Mouse (Mus musculus): ENCODE data around the gene Krtap3-1.
"Not testable (repeated sequence)": the region's sequence is repeated elsewhere in the genome, so short reads cannot be mapped to it uniquely, and the experiment has no call there.

The Krtap3-1 gene

GRCm38 (mm10) chr11:99566530-99566929 lies at the start of gene Krtap3-1:
Gene Krtap3-1, minus strand, starts transcription at chr11:99566630.
- DNase-seq: no peak

DNA sequence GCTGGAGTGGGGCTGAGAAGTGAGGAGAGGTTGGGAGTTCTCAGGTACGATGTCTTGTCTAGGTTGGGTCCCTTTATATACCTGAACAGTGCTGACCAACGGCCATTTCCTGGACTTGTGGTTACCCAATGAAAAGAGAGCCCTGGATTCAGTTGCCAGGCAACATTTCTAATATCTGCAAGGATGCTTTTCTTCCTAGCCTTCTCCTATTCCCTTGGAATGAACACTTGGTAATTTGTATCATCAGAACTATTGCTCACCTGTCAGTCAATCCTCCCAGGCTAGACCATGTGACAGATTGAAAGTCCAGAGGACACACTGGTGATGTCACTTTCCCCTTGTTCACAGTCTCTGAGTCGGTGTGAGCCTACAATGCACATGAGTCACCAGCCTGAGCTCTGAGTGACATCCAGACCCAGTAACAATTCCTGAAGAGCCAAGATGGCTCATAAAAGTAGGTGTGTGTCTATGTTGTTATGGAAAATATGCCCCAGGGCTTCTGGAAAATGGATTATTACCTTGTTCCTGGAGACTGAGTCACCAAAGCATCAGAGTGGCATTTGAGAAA lies 48.5 kb upstream of the Krtap3-1 start, which contains the start of gene Krtap2-4:
Gene Krtap2-4, minus strand, starts transcription at position 51 of the 568 bp plus-strand sequence.
- DNase-seq: no peak

- DNase-seq: not testable (repeated sequence)
Observed at GRCm38 (mm10) chr11:99610089-99610488, 43.7 kb upstream of the Krtap3-1 start, which contains the start of gene Gm11937. Gene Gm11937, minus strand, starts transcription at chr11:99610189.

GRCm38 (mm10) chr11:99609126-99609525 lies 42.7 kb upstream of the Krtap3-1 start:
- DNase-seq: no peak

DNA sequence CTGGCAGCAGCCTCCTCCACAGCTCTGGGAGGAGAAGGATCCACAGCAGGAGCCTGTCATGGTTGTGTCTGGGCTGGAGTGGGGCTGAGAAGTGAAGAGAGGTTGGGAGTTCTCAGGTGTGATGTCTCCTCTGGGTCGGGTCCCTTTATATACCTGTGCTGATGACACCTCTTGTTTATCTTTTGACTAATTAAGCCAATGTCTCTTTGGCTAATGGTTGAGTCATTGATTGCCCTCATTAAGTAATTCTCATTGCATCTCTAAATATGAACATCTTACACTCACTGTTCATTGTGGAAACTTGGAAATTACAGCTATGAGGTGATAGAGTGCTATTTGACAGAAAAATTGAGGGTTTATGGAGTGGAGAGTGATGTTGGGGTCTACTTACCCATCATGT lies 36.8 kb upstream of the Krtap3-1 start, which contains the start of gene Gm11938:
Gene Gm11938, minus strand, starts transcription at position 101 of the 400 bp plus-strand sequence.
- DNase-seq: not testable (repeated sequence)

GRCm38 (mm10) chr11:99597742-99598141 lies 31.3 kb upstream of the Krtap3-1 start, which contains the start of gene Krtap9-3:
Gene Krtap9-3, minus strand, starts transcription at chr11:99598105.
- not testable (repeated sequence) for DNase-seq

DNA sequence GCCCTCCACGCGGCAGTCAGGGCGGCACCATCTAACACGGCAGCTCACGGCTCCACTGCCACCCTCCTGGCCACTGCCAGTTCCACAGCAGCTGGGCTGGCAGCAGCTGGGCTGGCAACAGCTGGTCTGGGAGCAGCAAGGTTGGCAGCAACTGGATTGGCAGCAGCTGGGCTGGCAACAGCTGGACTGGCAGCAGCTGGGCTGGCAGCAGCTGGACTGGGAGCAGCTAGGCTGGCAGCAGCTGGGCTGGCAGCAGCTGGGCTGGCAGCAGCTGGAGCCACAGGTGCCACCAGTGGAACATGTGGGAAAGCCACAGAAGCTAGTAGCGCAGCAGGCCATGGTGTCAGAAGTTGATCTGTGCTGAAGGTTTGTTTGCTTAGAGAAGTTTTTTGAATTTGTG lies 24.6 kb upstream of the Krtap3-1 start, which contains the start of gene Krtap1-3:
Gene Krtap1-3, minus strand, starts transcription at position 359 of the 400 bp plus-strand sequence.
- DNase-seq: no peak

DNA sequence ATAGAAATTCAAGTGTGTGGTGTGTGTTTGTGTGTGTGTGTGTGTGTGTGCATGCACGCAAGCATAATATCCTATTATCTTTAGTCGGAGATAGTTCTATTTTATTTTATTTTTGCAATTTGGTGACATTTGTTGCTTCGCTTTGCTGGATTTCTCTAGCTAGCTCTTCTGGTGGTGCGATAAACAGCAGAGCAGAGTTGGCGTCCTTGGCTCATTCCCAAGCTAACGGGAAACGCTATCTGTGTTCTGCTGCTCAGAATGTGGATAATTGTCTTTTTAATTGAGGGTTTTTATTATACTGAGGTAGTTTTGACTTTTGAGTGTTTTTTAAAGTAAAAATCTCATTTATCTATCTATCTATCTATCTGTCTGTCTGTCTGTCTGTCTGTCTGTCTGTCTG lies 18.7 kb upstream of the Krtap3-1 start:
- no peak for DNase-seq

GRCm38 (mm10) chr11:99583245-99583704 lies 16.8 kb upstream of the Krtap3-1 start, which contains the start of gene Krtap1-4:
Gene Krtap1-4, minus strand, starts transcription at chr11:99583654.
- DNase-seq: no peak

GRCm38 (mm10) chr11:99581564-99581963 lies 15.1 kb upstream of the Krtap3-1 start:
- DNase-seq: no peak

DNA sequence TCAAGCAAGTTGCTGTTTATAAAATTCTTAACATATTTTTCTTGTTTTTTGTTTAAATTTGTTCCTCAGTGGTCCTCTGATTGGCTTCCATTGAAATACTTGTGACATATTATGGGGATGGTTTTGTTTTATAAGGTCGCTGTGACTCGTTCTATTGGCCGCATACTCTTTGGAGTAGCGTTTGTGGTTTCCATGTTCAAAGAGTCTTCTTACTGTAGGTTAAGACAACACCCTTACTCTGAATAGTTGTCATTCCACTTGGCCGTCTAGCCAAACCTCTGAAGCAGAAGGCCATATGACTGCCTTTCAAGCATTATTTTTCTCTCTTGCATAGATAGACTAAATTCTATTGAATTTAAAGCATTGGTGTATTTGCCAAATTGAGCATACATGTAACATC lies 14.6 kb upstream of the Krtap3-1 start:
- no peak for DNase-seq

DNA sequence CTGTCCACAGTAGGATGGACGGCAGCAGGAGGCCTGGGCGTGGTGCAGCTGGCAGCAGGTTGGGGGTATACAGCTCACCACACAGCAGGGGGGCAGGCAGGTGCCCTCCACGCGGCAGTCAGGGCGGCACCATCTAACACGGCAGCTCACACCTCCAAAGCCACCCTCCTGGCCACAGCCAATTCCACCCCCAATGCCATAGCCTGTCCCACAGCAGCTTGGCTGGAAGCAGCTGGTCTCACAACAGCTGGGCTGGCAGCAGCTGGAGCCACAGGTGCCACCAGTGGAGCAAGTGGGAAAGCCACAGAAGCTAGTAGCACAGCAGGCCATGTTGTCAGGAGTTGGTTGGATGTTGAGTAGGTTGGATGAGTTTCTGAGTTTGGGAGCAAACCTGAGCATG lies 14.2 kb upstream of the Krtap3-1 start, which contains the start of gene Krtap1-5:
Gene Krtap1-5, minus strand, starts transcription at position 381 of the 400 bp plus-strand sequence.
- DNase-seq: no peak

DNA sequence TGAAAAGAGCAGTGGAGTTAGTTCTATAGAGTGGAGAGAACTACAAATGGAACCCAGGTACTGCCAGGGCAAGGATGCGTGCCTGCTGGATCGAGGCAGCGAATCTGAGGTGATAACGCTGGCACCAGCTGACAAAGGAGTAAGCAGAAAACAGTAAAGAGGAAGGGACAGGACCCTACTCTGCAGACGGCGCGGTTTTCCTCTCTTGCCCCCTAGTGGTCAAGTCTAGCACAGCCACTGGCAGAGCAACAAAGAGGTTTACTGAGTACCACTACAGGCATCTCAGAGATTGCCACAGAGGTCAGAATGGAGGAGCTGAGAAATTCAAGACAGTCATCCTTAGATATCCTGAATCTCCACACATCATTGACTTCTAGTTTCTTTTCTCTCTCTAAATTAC lies 7.7 kb upstream of the Krtap3-1 start:
- peak; percentile 71 for DNase-seq

- no peak for DNase-seq
Observed at GRCm38 (mm10) chr11:99573164-99573563, 6.7 kb upstream of the Krtap3-1 start.

DNA sequence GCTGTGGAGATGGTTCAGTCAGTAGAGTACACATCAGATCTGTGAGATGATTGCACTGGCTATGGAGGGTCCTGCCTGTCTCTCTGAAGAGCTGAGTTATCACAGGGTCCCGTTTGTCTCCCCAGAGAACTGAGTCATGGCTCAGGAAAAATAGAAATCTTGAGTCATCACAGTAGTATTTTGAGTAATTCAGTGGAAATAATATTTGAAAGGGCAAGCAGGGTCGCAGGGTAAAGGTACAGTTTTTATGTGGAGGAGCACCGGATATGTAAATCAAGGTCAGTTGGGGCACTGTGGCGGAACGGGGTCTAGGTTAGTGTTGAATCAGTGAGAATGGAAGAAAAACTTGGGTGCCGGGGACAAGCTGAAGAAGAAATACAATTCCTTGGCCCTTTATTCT lies 3.9 kb downstream of the Krtap3-1 start:
- no peak for DNase-seq

GRCm38 (mm10) chr11:99559366-99559765 lies 7.1 kb downstream of the Krtap3-1 start, which contains the start of gene Gm11939:
Gene Gm11939, minus strand, starts transcription at chr11:99559466.
- no peak for DNase-seq

GRCm38 (mm10) chr11:99557976-99558745 lies 8.3 kb downstream of the Krtap3-1 start:
- DNase-seq: no peak

- no peak for DNase-seq
Observed at GRCm38 (mm10) chr11:99556753-99557152, 9.7 kb downstream of the Krtap3-1 start, which contains the start of gene Krtap3-2. Gene Krtap3-2, minus strand, starts transcription at chr11:99556853.

DNA sequence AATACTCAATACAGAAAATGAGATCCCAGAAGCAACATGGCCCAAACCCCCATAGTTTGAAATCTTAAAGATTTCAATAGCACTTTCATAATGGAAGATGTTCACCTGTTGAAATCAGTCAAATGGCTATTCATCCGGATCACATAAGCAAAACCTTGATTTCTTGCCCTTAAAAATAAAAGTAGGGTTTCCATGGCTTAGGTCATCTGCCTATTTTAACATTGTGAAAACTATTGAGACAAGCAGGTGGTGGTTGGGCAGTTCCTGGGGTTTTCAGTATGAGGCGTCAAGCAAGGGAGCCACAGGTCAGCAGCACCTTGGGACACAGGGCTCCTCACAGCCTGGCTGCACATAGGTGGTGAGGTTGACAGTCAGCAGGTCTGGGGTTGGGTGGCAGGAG lies 10.2 kb downstream of the Krtap3-1 start:
- DNase-seq: no peak

DNA sequence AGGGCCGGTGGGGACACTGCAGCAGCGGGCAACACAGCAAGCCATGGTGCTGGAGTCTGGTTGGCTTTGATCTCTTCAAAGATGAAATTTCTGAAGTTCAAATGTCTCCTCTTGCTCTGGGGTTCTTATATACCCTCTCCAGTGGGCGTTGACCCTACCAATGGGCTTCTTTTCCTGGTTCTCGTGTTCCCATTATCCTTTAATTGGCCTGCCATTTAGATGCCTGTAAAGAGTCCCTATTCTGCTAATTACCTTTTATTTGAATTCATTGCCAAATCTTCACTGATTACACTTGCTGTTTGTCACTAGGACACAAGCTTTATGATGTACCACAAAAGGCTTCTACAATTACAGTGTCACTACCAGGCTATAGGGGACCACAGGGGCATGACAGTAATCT lies 15.7 kb downstream of the Krtap3-1 start, which contains the start of gene Krtap3-3:
Gene Krtap3-3, minus strand, starts transcription at position 101 of the 400 bp plus-strand sequence.
- DNase-seq: no peak

DNA sequence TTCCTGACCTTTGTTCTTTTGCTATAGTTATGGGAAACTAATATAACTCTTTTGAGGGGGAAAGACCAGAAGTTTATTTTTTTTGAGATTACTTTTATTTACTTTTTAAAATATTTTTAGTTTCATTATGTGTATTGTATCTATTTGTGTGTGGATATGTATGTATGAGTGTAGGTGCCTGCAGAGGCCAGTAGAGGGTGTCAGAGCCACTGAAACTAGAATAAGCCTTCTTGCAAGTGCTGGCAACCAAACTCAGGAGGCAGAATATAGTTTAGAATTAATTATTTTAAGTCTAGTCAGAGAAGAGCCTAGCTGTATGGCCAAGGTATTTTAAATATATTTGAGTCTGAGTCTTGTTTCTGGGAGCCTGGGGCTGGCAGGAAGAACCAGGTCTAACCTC lies 18.5 kb downstream of the Krtap3-1 start:
- no peak for DNase-seq

DNA sequence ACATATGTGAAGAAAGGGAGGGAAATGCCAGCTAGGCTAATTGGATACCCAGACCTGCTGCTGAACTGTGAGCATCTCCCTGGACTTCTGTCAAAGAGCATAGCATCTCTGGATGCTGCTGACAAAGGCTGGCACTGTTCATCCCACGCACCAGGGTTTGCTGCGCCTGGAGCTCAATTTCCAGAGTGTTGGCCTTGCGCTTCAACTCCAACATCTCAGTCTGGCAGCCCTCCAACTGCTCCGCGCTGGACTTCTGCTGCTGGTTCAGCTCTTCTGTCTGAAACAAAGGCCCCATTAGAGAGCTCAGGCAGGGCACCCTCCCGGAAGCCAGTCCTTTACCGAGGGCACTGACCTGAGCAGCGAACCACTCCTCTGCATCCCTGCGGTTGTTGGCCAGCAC lies 26.7 kb downstream of the Krtap3-1 start:
- peak; percentile 39 for DNase-seq

GRCm38 (mm10) chr11:99521288-99521860 lies 45.1 kb downstream of the Krtap3-1 start, which contains the start of gene Krt39:
Gene Krt39, minus strand, starts transcription at chr11:99521338.
- DNase-seq: peak; percentile 14
